Mouse (Mus musculus): ENCODE measurements at regions not wholly inside any gene's neighbourhood (a gene's known extent, or its start where the extent isn't known, plus 50 kb on each side); places are given as distances from the start of the nearest gene placed in this dataset.

- 36% methylated on average over 12 of the region's 12 CpGs for WGBS
- DNase-seq (ENCODE audit: low read depth in 1 of 2, low spot score in 2 of 2): no peak
- Histone ChIP-seq H3K36me3 (ENCODE audit: control insufficient read depth, insufficient read depth, low read length) (no peaks in the 10 kb centered on the region), H3K27me3 (ENCODE audit: control insufficient read depth, insufficient read depth, low read length) (no peaks in the 10 kb centered on the region), H3K4me1 (ENCODE audit: control insufficient read depth, insufficient read depth, insufficient read length) (no peaks in the 10 kb centered on the region), H3K27ac (ENCODE audit: insufficient read depth, low read length) (no peak overlapping the region), H3K4me3 (ENCODE audit: extremely low read depth, insufficient read depth, insufficient read length) (no peak overlapping the region)
- TF ChIP-seq POLR2A (IDR thresholded peaks at IDR 0.05; ENCODE audit: low read depth, low read length): no peak
- no peak for TF ChIP-seq CTCF (IDR thresholded peaks at IDR 0.05; ENCODE audit: extremely low read depth, insufficient read depth, insufficient read length, insufficient replicate concordance)
These were observed 218.7 kb upstream of the Camk1g start for GRCm38 (mm10) chr1:193588477-193589464.

- no peak overlapping the region for H3K4me3 ChIP-seq (ENCODE audit: extremely low read depth, insufficient read depth, insufficient read length)
- no peak overlapping the region for H3K27ac ChIP-seq (ENCODE audit: insufficient read depth, low read length)
- no peak for TF ChIP-seq POLR2A (IDR thresholded peaks at IDR 0.05; ENCODE audit: low read depth, low read length)
- no peak for TF ChIP-seq CTCF (IDR thresholded peaks at IDR 0.05; ENCODE audit: extremely low read depth, insufficient read depth, insufficient read length, insufficient replicate concordance)
- WGBS: 72% methylated on average over 2 of the region's 2 CpGs
- no peaks in the 10 kb centered on the region for H3K27me3 ChIP-seq (ENCODE audit: control insufficient read depth, insufficient read depth, low read length)
- H3K36me3 ChIP-seq (ENCODE audit: control insufficient read depth, insufficient read depth, low read length): no peaks in the 10 kb centered on the region
- DNase-seq (ENCODE audit: low read depth in 1 of 2, low spot score in 2 of 2): no peak
- H3K4me1 ChIP-seq (ENCODE audit: control insufficient read depth, insufficient read depth, insufficient read length): no peaks in the 10 kb centered on the region
These were observed 217.2 kb upstream of the Camk1g start for GRCm38 (mm10) chr1:193587317-193587716.

- Histone ChIP-seq H3K27ac (ENCODE audit: insufficient read depth, low read length) (no peak overlapping the region), H3K36me3 (ENCODE audit: control insufficient read depth, insufficient read depth, low read length) (no peaks in the 10 kb centered on the region), H3K4me3 (ENCODE audit: extremely low read depth, insufficient read depth, insufficient read length) (no peak overlapping the region), H3K4me1 (ENCODE audit: control insufficient read depth, insufficient read depth, insufficient read length) (no peaks in the 10 kb centered on the region), H3K27me3 (ENCODE audit: control insufficient read depth, insufficient read depth, low read length) (no peaks in the 10 kb centered on the region)
- TF ChIP-seq CTCF (IDR thresholded peaks at IDR 0.05; ENCODE audit: extremely low read depth, insufficient read depth, insufficient read length, insufficient replicate concordance) (no peak), POLR2A (IDR thresholded peaks at IDR 0.05; ENCODE audit: low read depth, low read length) (no peak)
- 64% methylated on average over 6 of the region's 6 CpGs for WGBS
- no peak for DNase-seq (ENCODE audit: low read depth in 1 of 2, low spot score in 2 of 2)
These were observed 216.8 kb upstream of the Camk1g start for GRCm38 (mm10) chr1:193586896-193587295.

- Histone ChIP-seq H3K27me3 (ENCODE audit: control insufficient read depth, insufficient read depth, low read length) (no peaks in the 10 kb centered on the region), H3K4me3 (ENCODE audit: extremely low read depth, insufficient read depth, insufficient read length) (no peak overlapping the region), H3K27ac (ENCODE audit: insufficient read depth, low read length) (no peak overlapping the region), H3K36me3 (ENCODE audit: control insufficient read depth, insufficient read depth, low read length) (no peaks in the 10 kb centered on the region), H3K4me1 (ENCODE audit: control insufficient read depth, insufficient read depth, insufficient read length) (no peaks in the 10 kb centered on the region)
- DNase-seq (ENCODE audit: low read depth in 1 of 2, low spot score in 2 of 2): no peak
- no peak for TF ChIP-seq POLR2A (IDR thresholded peaks at IDR 0.05; ENCODE audit: low read depth, low read length)
- TF ChIP-seq CTCF (IDR thresholded peaks at IDR 0.05; ENCODE audit: extremely low read depth, insufficient read depth, insufficient read length, insufficient replicate concordance): no peak
- 84% methylated on average over 2 of the region's 2 CpGs for WGBS
These were observed 213.7 kb upstream of the Camk1g start for GRCm38 (mm10) chr1:193583791-193584190.

GRCm38 (mm10) chr1:193580393-193580792 lies 210.3 kb upstream of the Camk1g start:
- WGBS: 53% methylated on average over 4 of the region's 4 CpGs
- H3K4me3 ChIP-seq (ENCODE audit: extremely low read depth, insufficient read depth, insufficient read length): no peak overlapping the region
- no peak for TF ChIP-seq POLR2A (IDR thresholded peaks at IDR 0.05; ENCODE audit: low read depth, low read length)
- no peak for TF ChIP-seq CTCF (IDR thresholded peaks at IDR 0.05; ENCODE audit: extremely low read depth, insufficient read depth, insufficient read length, insufficient replicate concordance)
- no peak overlapping the region for H3K27ac ChIP-seq (ENCODE audit: insufficient read depth, low read length)
- H3K27me3 ChIP-seq (ENCODE audit: control insufficient read depth, insufficient read depth, low read length): no peaks in the 10 kb centered on the region
- no peaks in the 10 kb centered on the region for H3K4me1 ChIP-seq (ENCODE audit: control insufficient read depth, insufficient read depth, insufficient read length)
- DNase-seq (ENCODE audit: low read depth in 1 of 2, low spot score in 2 of 2): no peak
- H3K36me3 ChIP-seq (ENCODE audit: control insufficient read depth, insufficient read depth, low read length): no peaks in the 10 kb centered on the region

GRCm38 (mm10) chr1:193579671-193580070 lies 209.6 kb upstream of the Camk1g start:
- 90% methylated on average over 3 of the region's 3 CpGs for WGBS
- Histone ChIP-seq H3K27ac (ENCODE audit: insufficient read depth, low read length) (no peak overlapping the region), H3K27me3 (ENCODE audit: control insufficient read depth, insufficient read depth, low read length) (no peaks in the 10 kb centered on the region), H3K4me1 (ENCODE audit: control insufficient read depth, insufficient read depth, insufficient read length) (no peaks in the 10 kb centered on the region), H3K36me3 (ENCODE audit: control insufficient read depth, insufficient read depth, low read length) (no peaks in the 10 kb centered on the region), H3K4me3 (ENCODE audit: extremely low read depth, insufficient read depth, insufficient read length) (no peak overlapping the region)
- TF ChIP-seq POLR2A (IDR thresholded peaks at IDR 0.05; ENCODE audit: low read depth, low read length) (no peak), CTCF (IDR thresholded peaks at IDR 0.05; ENCODE audit: extremely low read depth, insufficient read depth, insufficient read length, insufficient replicate concordance) (no peak)
- no peak for DNase-seq (ENCODE audit: low read depth in 1 of 2, low spot score in 2 of 2)

GRCm38 (mm10) chr1:193578661-193579175 lies 208.6 kb upstream of the Camk1g start:
- Histone ChIP-seq H3K27ac (ENCODE audit: insufficient read depth, low read length) (no peak overlapping the region), H3K27me3 (ENCODE audit: control insufficient read depth, insufficient read depth, low read length) (no peaks in the 10 kb centered on the region), H3K36me3 (ENCODE audit: control insufficient read depth, insufficient read depth, low read length) (no peaks in the 10 kb centered on the region), H3K4me1 (ENCODE audit: control insufficient read depth, insufficient read depth, insufficient read length) (no peaks in the 10 kb centered on the region), H3K4me3 (ENCODE audit: extremely low read depth, insufficient read depth, insufficient read length) (no peak overlapping the region)
- TF ChIP-seq CTCF (IDR thresholded peaks at IDR 0.05; ENCODE audit: extremely low read depth, insufficient read depth, insufficient read length, insufficient replicate concordance) (no peak), POLR2A (IDR thresholded peaks at IDR 0.05; ENCODE audit: low read depth, low read length) (no peak)
- DNase-seq (ENCODE audit: low read depth in 1 of 2, low spot score in 2 of 2): no peak
- 83% methylated on average over 2 of the region's 2 CpGs for WGBS
